Mouse (Mus musculus) heart, postnatal 0 days (tissue): ENCODE measurements around the gene Eya2.

Experiments used
- CTCF ChIP-seq: IDR thresholded peaks from 2 replicates; pipeline ENCODE4 v1.5.1; 2016; ENCODE audit warnings: antibody characterized with exemption, control low read depth, low read depth
- EP300 ChIP-seq: IDR thresholded peaks from 2 replicates; pipeline ENCODE4 v1.6.1; 2016; ENCODE audit warnings: antibody characterized with exemption, low read depth

GRCm38 (mm10) chr2:165633011-165633785 is 38.4 kb downstream of the Eya2 start:
- TF ChIP-seq CTCF (no peak), EP300 (no peak)
